Mouse (Mus musculus) urinary bladder, adult 18-20 months (tissue): ENCODE measurements around the gene Mcmbp.

ENCODE experiments used
- DNase-seq, 2 experiments: peaks; one replicate each; pipeline ENCODE4 v3.0.0; 2022; ENCODE audit warnings: low spot score in 2 of 2, mixed read lengths in 2 of 2

Gene Mcmbp

DNA sequence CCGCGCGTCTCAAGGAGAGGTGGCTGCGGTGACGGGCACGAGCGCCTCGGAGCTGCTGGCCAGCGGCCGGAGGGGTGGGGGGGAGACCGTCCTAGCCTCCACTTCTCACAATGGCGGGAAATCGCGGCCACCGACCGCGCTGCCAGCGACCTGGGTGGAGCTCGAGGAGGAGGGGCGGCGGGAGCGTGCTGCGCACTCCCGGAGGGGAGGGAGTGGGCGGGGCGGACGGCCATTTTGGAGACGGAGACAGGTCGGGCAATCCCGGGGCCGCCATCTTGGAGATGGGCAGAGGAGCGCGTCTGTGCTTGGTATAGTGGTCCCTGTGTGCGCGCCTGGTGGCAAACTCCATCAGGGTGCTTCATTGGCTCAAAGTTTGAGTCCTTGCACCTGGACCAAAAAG, at the start of gene Mcmbp:
TSS of gene Mcmbp (minus strand) at position 162 of the 400 bp plus-strand sequence.
- peak; percentile 95 to 96 for DNase-seq

- DNase-seq: peak in 1 of 2 experiments; percentile 4
Observed at GRCm38 (mm10) chr7:128790045-128790444, 49.8 kb upstream of the Mcmbp start.

GRCm38 (mm10) chr7:128781846-128782245, 41.6 kb upstream of the Mcmbp start:
- no peak for DNase-seq

GRCm38 (mm10) chr7:128779305-128779704, 39.0 kb upstream of the Mcmbp start:
- no peak for DNase-seq

- DNase-seq: no peak
Observed at GRCm38 (mm10) chr7:128777201-128777600, 36.9 kb upstream of the Mcmbp start.

GRCm38 (mm10) chr7:128766696-128767095, 26.4 kb upstream of the Mcmbp start:
- no peak for DNase-seq

DNA sequence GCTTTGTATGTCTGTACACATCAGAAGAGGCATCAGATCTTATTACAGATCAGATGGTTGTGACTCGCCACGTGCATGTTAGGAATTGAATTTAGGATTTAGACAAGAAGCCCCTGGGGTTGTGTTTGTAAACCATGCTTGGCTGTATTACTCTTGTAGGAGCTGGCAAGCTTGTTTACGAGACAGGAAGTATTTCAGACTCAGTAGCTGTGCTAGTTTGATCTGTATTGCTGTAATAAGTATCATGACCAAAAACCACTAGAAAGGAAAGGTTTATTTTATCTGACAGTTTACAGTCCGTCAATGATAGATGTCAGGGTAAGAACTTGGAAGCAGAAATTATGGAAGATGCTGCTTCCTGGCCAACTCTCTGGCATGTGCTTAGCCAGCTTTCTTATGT, 18.7 kb upstream of the Mcmbp start:
- no peak for DNase-seq

GRCm38 (mm10) chr7:128755396-128755795, 15.1 kb upstream of the Mcmbp start:
- no peak for DNase-seq

DNA sequence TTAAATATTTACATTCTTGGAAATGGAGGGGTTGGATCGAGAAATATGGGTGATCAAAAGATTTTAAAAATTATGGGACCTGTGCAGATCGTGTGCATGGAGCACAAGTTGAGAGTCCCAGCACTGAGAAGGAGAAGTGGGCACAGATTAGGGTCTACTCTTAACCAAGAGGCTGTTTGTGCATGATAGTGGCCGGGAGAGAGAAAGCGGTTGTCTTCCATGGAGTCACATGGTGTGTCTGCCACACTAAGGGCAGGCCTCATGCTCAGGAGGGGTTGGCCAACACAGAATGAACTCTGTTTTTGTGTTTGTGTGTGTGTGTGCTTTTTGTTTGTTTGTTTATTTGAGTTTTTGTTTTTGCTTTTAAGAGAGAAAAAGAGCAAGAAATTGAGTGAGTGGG, 11.7 kb upstream of the Mcmbp start:
- DNase-seq: no peak

- no peak for DNase-seq
Observed at GRCm38 (mm10) chr7:128750296-128750695, 10.0 kb upstream of the Mcmbp start.

DNA sequence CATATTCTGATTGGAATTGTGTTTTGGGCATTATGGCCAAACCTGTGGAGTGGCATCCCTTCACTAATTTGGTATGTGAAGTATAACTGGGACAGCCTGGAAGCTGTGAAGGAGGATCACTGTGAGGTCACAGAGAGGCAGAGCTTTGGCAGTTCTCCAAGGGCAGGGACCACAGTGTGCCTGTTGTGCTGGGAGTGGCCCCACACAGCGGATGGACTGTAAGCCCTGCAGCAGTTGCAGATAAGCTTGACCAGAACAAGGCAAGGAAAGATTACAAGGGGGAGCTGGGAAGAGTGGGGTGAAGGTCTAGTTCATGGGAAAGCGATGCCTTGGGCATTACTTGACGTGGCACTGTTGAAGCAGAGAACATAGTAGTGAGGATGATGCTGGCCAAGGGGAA, 8.5 kb upstream of the Mcmbp start:
- DNase-seq: peak in 1 of 2 experiments; percentile 51

- DNase-seq: no peak
Observed at GRCm38 (mm10) chr7:128746151-128746550, 5.9 kb upstream of the Mcmbp start.

DNA sequence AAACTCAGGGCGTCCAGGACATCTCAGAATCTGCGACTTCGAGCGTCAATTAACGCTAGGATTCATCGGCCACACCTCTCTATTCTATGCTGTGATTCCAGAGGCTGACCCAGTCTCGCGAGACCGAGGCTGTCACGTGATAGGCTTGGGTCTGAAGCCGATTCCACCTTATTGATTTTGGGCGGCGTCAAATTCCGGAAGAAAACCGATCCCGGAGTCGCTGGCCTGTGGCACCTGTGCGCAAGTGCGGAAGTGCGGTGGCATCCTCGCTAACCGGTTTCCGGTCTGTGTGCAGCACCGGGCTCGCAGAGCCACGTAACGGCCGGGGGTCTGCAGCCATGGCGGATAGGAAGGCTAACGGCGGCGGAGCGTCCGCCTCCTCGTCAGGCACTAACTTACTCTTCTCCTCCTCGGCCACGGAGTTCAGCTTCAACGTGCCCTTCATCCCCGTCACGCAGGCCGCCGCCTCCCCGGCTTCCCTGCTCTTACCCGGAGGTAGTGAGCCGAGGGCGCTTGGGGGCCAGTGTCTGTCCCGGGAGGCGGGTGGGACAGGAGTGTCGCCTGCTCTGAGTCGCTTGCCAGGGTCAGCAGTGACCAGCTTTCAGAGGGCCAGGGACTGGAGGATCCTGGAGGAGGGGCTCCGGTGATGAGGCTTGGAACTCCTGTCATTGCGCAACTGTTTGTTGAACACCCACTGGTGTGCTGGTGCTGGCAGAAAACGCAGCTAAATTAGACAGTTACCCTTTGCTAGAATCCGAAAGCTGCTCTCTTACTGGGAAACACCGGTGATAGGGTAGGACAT, 4.6 kb upstream of the Mcmbp start, which contains the start of gene Sec23ip:
TSS of gene Sec23ip (plus strand) at position 260 of the 802 bp plus-strand sequence.
- peak; percentile 96 to 99 for DNase-seq

- DNase-seq: no peak
Observed at GRCm38 (mm10) chr7:128743898-128744297, 3.6 kb upstream of the Mcmbp start.

DNA sequence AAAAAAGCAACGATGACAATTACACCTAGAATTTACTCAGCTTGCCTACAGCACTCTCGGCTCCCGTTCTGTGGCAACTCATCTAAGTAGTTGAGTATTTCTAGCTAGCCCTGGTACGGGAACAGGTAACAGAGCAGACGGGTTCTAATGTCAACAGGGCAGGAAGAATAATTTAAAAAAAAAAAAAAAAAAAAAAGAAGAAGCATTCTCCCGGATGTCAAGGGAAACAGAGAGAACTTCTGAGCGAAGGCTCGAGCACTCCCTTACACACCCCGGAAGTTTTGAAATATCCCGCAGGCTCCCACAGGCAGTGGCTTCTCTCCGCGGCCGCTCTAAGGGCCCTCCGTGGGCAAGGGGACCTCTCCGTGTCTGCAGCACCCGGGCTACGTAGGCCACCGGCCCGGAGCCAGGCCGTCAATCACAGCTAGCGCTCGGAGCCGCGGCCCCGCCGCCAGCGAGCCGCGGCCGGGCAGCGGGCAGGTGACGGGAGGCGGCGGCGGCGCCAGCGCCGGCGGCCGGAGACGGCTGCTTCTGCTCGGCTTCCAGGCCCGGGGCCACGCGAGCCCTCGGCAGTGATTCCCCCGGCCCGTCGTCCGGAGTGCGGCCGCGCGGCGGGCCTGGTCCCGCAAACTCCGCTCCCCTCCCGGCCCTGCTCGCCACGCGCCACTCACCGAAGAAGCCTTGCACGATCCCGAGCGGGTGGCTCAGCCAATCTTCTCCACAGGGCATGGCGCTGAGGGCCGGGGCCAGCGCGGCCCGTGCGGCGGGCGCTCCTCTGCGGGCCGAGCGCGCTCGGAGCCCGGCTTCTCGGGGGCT, 625 bp downstream of the Mcmbp start:
- DNase-seq: peak; percentile 26 to 44

DNA sequence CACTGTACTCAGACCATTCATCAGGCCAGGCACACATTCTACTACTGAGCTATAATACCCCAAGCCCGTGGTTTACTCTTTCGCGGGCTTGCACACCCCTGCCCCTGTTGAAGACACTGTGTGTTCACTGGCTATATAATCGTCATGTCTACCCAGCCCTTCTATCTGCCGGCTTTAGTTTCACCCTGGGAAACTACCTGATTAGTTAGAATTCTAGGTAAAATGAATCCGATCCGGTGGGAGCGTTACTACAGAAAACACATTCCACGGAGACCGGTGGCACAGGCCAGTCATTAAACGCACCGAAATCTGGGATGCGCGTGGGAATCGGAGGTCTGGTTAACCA, 1.2 kb downstream of the Mcmbp start:
- peak in 1 of 2 experiments; percentile 11 for DNase-seq

GRCm38 (mm10) chr7:128738041-128738440, 2.3 kb downstream of the Mcmbp start:
- no peak for DNase-seq

- DNase-seq: no peak
Observed at GRCm38 (mm10) chr7:128731585-128731984, 8.7 kb downstream of the Mcmbp start.

DNA sequence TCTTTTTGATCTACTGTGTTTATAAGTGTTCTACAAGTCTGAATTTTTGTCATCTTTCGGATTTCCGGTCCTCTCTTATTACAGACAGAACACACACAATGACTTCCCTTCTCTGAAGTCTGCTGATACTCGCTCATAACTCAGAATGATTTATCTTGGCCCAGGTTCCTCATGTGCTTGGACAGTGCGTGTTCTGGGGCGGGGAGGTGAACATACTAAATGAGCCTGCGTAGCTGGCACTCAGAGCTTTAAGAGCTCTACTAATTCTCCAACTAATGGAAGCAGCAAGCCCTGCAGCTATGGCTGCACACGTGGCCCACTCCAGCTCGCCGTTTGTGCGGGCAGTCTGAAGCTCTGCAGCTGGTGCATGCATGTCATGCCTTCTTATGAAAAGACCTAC, 11.6 kb downstream of the Mcmbp start:
- no peak for DNase-seq

- no peak for DNase-seq
Observed at GRCm38 (mm10) chr7:128727701-128728100, 12.6 kb downstream of the Mcmbp start.

- no peak for DNase-seq
Observed at GRCm38 (mm10) chr7:128726999-128727398, 13.3 kb downstream of the Mcmbp start.

DNA sequence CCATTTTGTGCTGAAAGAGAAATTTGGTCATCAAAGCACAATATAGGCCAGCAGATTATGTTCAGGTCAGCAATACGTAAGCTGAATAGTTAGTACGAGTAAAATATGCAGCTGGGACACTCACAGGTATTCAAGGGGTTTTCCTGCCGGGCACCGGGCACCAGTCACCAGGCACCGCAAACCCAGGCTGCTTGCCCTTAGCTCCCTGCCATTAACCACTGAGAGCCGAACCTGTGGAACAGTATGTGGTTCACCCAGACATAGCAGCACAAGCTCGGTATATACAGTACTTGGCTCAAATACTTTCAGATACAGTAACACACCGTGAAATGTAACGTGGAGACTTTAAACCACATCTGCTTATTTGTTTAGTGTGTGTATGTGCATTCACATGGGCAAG, 15.1 kb downstream of the Mcmbp start:
- no peak for DNase-seq

- DNase-seq: no peak
Observed at GRCm38 (mm10) chr7:128724761-128725160, 15.5 kb downstream of the Mcmbp start.
